Mouse (Mus musculus) cerebellum, adult 2 months (tissue): ENCODE measurements around the gene Dclk2. TPM values are rescaled to one million over a fixed set of nuclear protein-coding genes. Genes with fewer than 3 reads are reported as not detected.

Experiments used
- DNase-seq, 2 experiments: peaks; one replicate each; pipeline ENCODE4 v3.0.0; 2021
- H3K27ac ChIP-seq: fragments of 200-500 bp; 2 replicates; pipeline ENCODE4 v1.5.1; 2012; ENCODE audit warnings: low read length, control low read depth, inconsistent platforms; ENCODE audit not compliant: insufficient read depth
- H3K27me3 ChIP-seq: fragments of 200-500 bp; 2 replicates; pipeline ENCODE4 v1.6.1; 2012; ENCODE audit warnings: inconsistent platforms, mild to moderate bottlenecking, low read length, moderate library complexity; ENCODE audit not compliant: control insufficient read depth, insufficient read depth
- H3K4me1 ChIP-seq: fragments of 200-500 bp; 2 replicates; pipeline ENCODE4 v1.6.1; 2011; ENCODE audit warnings: low read length; ENCODE audit not compliant: control insufficient read depth, insufficient read depth
- H3K4me3 ChIP-seq: fragments of 200-500 bp; replicated peaks from 2 replicates; pipeline ENCODE3; 2011; ENCODE audit warnings: mild to moderate bottlenecking, low read depth, low read length, control low read depth; ENCODE audit not compliant: insufficient read depth
- CTCF ChIP-seq: fragments of 200-500 bp; IDR thresholded peaks from 2 replicates; pipeline ENCODE4 v1.5.1; 2011; ENCODE audit warnings: low read depth, mild to moderate bottlenecking, control low read depth, low read length, moderate library complexity, borderline replicate concordance; ENCODE audit not compliant: insufficient read depth
- POLR2A ChIP-seq: fragments of 200-500 bp; IDR thresholded peaks from 2 replicates; pipeline ENCODE4 v1.6.1; 2011; ENCODE audit warnings: low read length, control low read depth, borderline replicate concordance; ENCODE audit not compliant: insufficient read depth
- WGBS: fragments of 180-500 bp; shearing (Covaris S2); methylation state at CpG from one replicate; pipeline ENCODE4 v1.1.7; 2018; 5-methylcytosine and 5-hydroxymethylcytosine counted together
- polyA plus RNA-seq: library from polyadenylated mRNA; depleted of rRNA; stranded (reverse); fragments of >200 nt; gene quantifications from 2 replicates; pipeline ENCODE4 v1.2.3, GENCODE M21; 2012

Gene Dclk2
- polyA plus RNA-seq, 1 experiment: 59.5 TPM

- WGBS: 84% methylated on average over 4 of the region's 4 CpGs
- DNase-seq: no peak
- no peak overlapping the region for H3K4me3 ChIP-seq
- 0 out of 2 replicates have a peak, but pooled peaks have one; percentile 15 for TF ChIP-seq CTCF
- TF ChIP-seq POLR2A: no peak
- no peaks in the 10 kb centered on the region for H3K4me1 ChIP-seq
- H3K27ac ChIP-seq: no peak overlapping the region
- H3K27me3 ChIP-seq: no peaks in the 10 kb centered on the region
Observed at GRCm38 (mm10) chr3:86953819-86954218, 33.2 kb upstream of the Dclk2 start.

GRCm38 (mm10) chr3:86950652-86951051, 30.0 kb upstream of the Dclk2 start:
- TF ChIP-seq POLR2A (no peak), CTCF (no peak)
- Histone ChIP-seq H3K27me3 (no peaks in the 10 kb centered on the region), H3K4me1 (no peaks in the 10 kb centered on the region), H3K27ac (no peak overlapping the region), H3K4me3 (no peak overlapping the region)
- no peak for DNase-seq
- 38% methylated on average over 2 of the region's 2 CpGs for WGBS

GRCm38 (mm10) chr3:86936254-86936836, 15.7 kb upstream of the Dclk2 start:
- peak; percentile 27 to 44 for DNase-seq
- TF ChIP-seq POLR2A: no peak
- TF ChIP-seq CTCF: no peak
- H3K4me1 ChIP-seq: no peaks in the 10 kb centered on the region
- no peak overlapping the region for H3K27ac ChIP-seq
- no peaks in the 10 kb centered on the region for H3K27me3 ChIP-seq
- WGBS: 4% methylated on average over 2 of the region's 2 CpGs
- no peak overlapping the region for H3K4me3 ChIP-seq

- TF ChIP-seq POLR2A: no peak
- no peak for TF ChIP-seq CTCF
- H3K4me1 ChIP-seq: no peaks in the 10 kb centered on the region
- no peaks in the 10 kb centered on the region for H3K27me3 ChIP-seq
- no peak overlapping the region for H3K27ac ChIP-seq
- WGBS: 28% methylated on average over 7 of the region's 7 CpGs
- no peak for DNase-seq
- no peak overlapping the region for H3K4me3 ChIP-seq
Observed at GRCm38 (mm10) chr3:86933446-86933845, 12.8 kb upstream of the Dclk2 start.

DNA sequence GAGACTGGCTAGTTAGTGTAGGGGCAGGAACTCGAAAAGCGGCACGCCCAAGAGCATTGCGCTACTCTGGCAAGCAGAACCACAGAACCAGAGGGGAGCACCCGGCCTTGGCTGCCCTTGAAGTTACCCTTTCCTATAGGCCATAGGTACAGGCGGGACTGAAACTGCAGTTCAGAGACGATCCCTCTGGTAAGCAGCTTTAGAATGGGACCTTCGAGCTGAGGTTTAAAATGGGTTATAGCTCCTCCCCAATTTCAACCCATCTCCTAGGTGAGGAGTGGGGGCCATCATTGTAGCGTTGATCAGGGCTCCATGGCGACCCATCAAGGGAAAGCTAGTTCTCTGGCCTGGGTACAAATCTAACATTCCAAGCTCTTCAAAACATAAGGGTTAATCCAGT, 3.0 kb upstream of the Dclk2 start:
- DNase-seq: no peak
- 90% methylated on average over 10 of the region's 10 CpGs for WGBS
- TF ChIP-seq CTCF: no peak
- TF ChIP-seq POLR2A: no peak

DNA sequence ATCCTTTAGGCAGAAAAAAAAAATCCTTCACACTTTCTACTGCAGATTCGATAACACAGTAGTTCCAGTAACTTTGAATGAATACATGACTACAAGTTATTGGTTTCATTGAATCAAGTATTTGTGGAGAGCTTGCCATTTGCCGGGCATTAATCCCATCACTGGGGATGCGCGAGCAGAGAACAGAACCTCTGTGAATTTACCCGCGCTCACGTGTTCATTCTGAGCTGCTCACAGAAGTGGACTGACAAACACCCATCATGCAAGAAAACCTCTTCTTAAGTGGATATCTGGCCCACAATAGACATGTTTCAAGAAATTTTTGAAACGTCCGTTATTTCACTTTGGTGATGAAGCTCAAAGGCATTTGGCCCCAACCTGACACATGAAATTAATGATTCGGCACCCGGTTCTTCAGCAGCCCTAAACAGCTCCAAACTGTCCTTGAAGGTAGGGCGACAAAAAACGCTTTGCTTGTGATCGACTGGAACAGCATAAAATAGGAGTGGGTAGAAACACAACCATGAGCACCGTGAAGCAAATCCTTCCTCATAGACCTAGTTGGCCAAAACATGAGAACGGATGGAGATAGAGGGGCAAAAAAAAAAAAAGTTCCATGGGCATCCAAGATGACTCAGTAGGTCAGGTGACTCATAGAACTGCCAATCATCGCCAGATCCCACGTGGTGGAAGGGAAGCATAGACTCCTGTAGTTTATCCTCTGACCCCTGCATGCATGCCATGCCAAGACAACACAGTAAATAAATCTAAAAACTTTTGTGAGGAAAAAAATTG, 726 bp upstream of the Dclk2 start:
- peak overlapping the region; percentile 26; the same call in 1 of the 2 replicates for H3K27ac ChIP-seq
- DNase-seq: peak; percentile 59 to 74
- no peak for TF ChIP-seq CTCF
- peak; percentile 25; the same call in 1 of the 2 replicates for TF ChIP-seq POLR2A
- H3K4me1 ChIP-seq: no peaks in the 10 kb centered on the region; the same call in 1 of the 2 replicates
- WGBS: 20% methylated on average over 18 of the region's 18 CpGs
- peak overlapping the region; percentile 78 for H3K4me3 ChIP-seq
- H3K27me3 ChIP-seq: no peaks in the 10 kb centered on the region

More for the DNA sequence above, 3.0 kb upstream of the Dclk2 start:
- Histone ChIP-seq H3K4me1 (no peaks in the 10 kb centered on the region; the same call in 1 of the 2 replicates), H3K27ac (no peak overlapping the region), H3K27me3 (no peaks in the 10 kb centered on the region), H3K4me3 (no peak overlapping the region)

- 1% methylated on average over 61 of the region's 61 CpGs for WGBS
- peak overlapping the region; percentile 97 for H3K27ac ChIP-seq
- peaks cover under 1% of the 10 kb centered on the region; the same call in 1 of the 2 replicates for H3K4me1 ChIP-seq
- H3K27me3 ChIP-seq: no peaks in the 10 kb centered on the region
- peak; percentile 75 to 81 for DNase-seq
- H3K4me3 ChIP-seq: peak overlapping the region; percentile 78
- no peak for TF ChIP-seq POLR2A
- no peak for TF ChIP-seq CTCF
Observed at GRCm38 (mm10) chr3:86919641-86920342, 860 bp downstream of the Dclk2 start.
